Mouse (Mus musculus) lung, postnatal 10 days (tissue): ENCODE measurements at regions not wholly inside any gene's neighbourhood (a gene's known extent, or its start where the extent isn't known, plus 50 kb on each side); places are given as distances from the start of the nearest gene placed in this dataset.
"Not testable (repeated sequence)": the region's sequence is repeated elsewhere in the genome, so short reads cannot be mapped to it uniquely, and the experiment has no call there.

ENCODE experiments used
- DNase-seq: peaks from one replicate; pipeline ENCODE4 v3.0.0; 2021

- DNase-seq = not testable (repeated sequence)
These were observed 65.8 kb upstream of the Tbl1xr1 start for GRCm38 (mm10) chr3:22010700-22010991.

GRCm38 (mm10) chr3:22021360-22021935 lies 55.0 kb upstream of the Tbl1xr1 start:
- no peak for DNase-seq

GRCm38 (mm10) chr3:22022418-22022817 lies 54.0 kb upstream of the Tbl1xr1 start:
- DNase-seq = no peak

GRCm38 (mm10) chr3:22023049-22023448 lies 53.4 kb upstream of the Tbl1xr1 start:
- peak; percentile 20 for DNase-seq

- DNase-seq = no peak
These were observed 52.9 kb upstream of the Tbl1xr1 start for GRCm38 (mm10) chr3:22023551-22023950.

GRCm38 (mm10) chr3:22024200-22024599 lies 52.3 kb upstream of the Tbl1xr1 start:
- peak; percentile 49 for DNase-seq

GRCm38 (mm10) chr3:22025119-22025518 lies 51.3 kb upstream of the Tbl1xr1 start:
- DNase-seq = no peak

GRCm38 (mm10) chr3:22025615-22026014 lies 50.8 kb upstream of the Tbl1xr1 start:
- no peak for DNase-seq
